Mouse (Mus musculus) cerebellum, adult 2 months (tissue): ENCODE results near the gene Tfdp2.
A peak's percentile ranks its signal among the peaks of the same experiment; 100 is the strongest.

ENCODE experiments used
- CTCF ChIP-seq: fragments of 200-500 bp; IDR thresholded peaks from 2 replicates; pipeline ENCODE4 v1.5.1; 2011; ENCODE audit warnings: low read depth, mild to moderate bottlenecking, control low read depth, low read length, moderate library complexity, borderline replicate concordance; ENCODE audit not compliant: insufficient read depth
- POLR2A ChIP-seq: fragments of 200-500 bp; IDR thresholded peaks from 2 replicates; pipeline ENCODE4 v1.6.1; 2011; ENCODE audit warnings: low read length, control low read depth, borderline replicate concordance; ENCODE audit not compliant: insufficient read depth

- TF ChIP-seq CTCF = no peak
- peak; percentile 51 for TF ChIP-seq POLR2A
These were observed 168.2 kb downstream of the Tfdp2 start, which contains the start of gene Atp1b3 for GRCm38 (mm10) chr9:96364141-96364838.
